Mouse (Mus musculus) adrenal gland, postnatal 25 days (tissue): Measurements from ENCODE around the gene Olfr706. TPM values are rescaled to one million over a fixed set of nuclear protein-coding genes. Genes with fewer than 3 reads are reported as not detected.
"Not testable (repeated sequence)": the region's sequence is repeated elsewhere in the genome, so short reads cannot be mapped to it uniquely, and the experiment has no call there.

Experiments used
- DNase-seq: peaks from one replicate; pipeline ENCODE4 v3.0.0; 2021; ENCODE audit warnings: mixed read lengths
- long read RNA-seq: library from polyadenylated mRNA; stranded (forward); transcript quantifications from one replicate; pipeline ENCODE4 v2.0.0, GENCODE M21; 2021
- total RNA-seq: library from RNA; stranded (reverse); gene quantifications from 2 replicates; pipeline ENCODE4 v1.2.3, GENCODE M21; 2021

Gene Olfr706
- not detected in 2 replicates for total RNA-seq
- long read RNA-seq: 0 reads

DNA sequence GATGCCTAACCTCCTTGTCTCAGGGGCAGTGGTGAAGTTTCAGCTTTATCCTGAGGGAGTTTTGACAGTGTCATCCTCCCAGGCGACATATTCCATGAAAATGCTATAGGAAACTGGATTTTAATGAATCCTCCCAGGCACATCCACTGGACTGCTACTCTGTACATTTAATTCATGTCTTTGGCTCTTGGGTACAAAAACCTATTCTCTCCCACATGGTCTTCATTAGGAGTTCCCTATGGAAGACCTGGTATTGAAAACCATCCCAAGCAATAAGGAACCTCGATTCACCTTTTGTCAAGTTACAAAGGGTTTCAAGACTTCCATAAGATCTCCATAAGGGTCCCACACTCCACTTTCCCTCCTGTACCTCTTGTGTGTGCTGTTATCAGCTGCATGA lies at the start of gene Olfr706:
TSS of gene Olfr706 (minus strand) at position 101 of the 400 bp plus-strand sequence.
- no peak for DNase-seq

DNA sequence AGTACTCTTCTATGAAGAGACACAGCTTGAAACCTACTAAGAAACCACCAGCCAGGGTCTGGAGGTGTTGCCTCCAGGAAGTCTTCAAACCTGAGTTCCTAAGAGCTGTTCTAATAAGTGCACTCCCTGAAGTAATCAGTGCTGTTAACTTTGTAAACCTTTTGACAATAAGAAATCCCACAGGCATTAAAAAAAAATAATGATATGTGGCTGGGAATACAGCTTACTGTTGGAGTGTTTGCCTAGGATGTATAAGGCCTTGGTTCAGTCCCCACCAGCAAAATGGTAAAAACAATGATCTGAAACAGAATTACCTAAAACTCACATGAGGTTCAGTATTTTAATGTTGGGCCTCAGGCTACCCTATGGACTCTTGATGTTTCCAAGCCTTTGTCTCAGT lies 44.2 kb upstream of the Olfr706 start, which contains the start of gene Olfr709-ps1:
TSS of gene Olfr709-ps1 (minus strand) at position 101 of the 400 bp plus-strand sequence.
- DNase-seq: no peak

DNA sequence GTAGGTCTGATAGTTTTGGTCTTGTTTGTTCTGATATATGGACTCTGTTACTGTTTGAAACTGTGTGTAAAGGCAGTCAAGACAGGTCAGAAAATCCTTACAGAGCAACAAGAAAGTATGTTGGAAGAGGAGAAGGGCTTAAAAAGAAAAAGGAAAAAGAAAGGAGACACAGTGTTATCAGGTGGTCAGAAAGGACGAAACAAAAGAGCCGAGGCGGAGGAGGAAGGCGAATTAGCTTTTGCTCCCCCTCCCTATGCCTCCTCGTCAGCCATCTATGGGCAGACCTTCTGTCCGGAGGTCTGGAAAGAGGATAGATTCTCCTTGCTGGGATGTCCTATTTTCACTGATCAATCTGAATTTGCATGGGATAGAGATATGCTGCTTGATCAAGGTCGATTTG lies 33.0 kb upstream of the Olfr706 start:
- not testable (repeated sequence) for DNase-seq

DNA sequence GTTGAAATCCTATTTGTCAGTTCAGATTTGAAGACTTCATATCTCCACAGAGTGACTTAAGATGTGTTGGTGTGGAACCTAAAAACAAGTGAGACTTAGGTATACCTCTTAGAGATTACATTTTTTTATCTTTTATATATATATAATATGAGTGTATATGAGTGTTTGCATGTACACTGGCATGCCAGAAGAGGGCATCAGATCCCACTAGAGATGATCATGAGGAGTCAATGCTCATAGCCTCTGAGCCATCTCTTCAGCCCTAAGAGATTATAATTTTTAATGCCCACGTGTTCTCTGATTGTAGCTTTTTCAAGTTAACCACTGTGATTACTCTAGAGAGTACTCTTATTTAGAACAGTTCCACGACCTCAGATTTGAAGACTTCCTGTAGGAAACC lies 19.7 kb upstream of the Olfr706 start, which contains the start of gene Olfr1532-ps1:
TSS of gene Olfr1532-ps1 (plus strand) at position 326 of the 400 bp plus-strand sequence.
- DNase-seq: no peak

DNA sequence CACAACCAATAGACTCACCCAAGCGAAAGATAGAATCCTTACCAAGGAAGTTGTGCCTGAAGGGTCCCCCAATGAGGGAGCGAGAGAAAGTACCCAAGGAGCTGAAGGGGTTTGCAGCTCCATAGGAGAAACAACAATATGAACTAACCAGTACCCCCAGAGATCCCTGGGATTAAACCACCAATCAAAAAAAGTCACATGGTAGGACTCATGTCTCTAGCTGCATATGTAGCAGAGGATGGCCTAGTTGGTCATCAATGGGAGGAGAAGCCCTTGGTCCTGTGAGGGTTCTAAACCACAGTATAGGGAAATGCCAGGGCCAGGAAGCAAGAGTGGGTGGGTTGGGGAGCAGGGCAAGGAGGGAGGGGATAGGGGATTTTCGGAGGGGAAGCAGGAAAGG lies 13.2 kb upstream of the Olfr706 start, which contains the start of gene Olfr707:
TSS of gene Olfr707 (minus strand) at position 101 of the 400 bp plus-strand sequence.
- not testable (repeated sequence) for DNase-seq

DNA sequence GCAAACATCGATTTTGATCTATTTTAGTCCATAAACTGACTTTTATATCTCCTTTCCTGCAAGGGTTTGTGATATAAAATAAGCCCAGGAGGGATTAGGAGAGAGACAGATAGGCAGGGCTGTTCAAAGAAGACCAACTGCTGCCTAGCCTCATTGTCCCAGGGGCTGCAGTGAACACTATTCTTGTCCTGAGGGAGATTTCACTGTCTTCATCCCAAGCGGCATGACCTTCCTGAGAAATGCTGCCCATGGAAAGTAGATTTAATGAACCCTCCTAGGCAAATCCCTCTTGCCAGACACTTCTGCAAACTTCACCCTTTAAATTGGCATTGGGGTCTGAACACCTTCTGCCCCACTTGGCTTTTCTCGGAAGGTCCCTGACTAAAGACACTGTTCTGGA lies 11.2 kb downstream of the Olfr706 start, which contains the start of gene Olfr705:
TSS of gene Olfr705 (minus strand) at position 101 of the 400 bp plus-strand sequence.
- no peak for DNase-seq

DNA sequence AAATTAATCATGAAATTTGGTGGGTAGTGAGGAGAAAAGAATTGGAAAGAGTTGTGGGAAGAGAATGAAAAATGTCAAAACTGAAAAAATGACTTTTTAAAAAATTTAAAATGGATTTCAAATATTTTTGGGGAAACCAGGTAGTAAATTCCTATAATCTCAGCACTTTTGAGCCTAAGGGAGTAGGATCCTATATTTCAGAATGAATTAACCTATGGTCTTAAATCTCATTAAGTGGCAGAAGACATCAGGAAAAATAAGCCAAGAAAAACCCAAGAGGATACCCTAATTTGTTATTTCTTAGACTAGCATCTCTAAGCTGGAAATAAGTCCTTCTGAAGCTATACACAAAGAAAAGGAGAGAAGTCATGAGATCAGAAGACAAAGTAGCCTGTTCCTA lies 25.1 kb downstream of the Olfr706 start, which contains the start of gene Olfr704:
TSS of gene Olfr704 (plus strand) at position 301 of the 400 bp plus-strand sequence.
- no peak for DNase-seq

DNA sequence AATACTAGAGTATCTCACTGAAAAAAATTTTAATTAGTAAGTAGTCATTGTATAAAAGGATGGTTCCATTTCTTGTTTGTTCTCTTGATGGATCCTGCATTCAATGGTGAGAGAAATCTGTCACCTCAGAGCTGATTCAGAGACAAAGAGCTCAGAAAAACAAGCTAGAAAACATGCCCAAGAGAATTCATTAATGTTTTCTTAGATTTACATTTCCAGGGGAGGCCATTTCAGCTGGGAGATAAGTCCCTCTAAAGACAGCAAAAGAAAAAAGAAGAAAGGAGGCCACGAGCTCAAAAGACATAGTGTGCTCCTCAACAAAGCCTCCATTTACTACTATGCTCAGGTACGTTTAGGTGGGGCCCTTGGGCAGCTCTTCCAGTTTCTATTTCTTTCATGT lies 44.9 kb downstream of the Olfr706 start, which contains the start of gene Olfr703:
TSS of gene Olfr703 (plus strand) at position 301 of the 400 bp plus-strand sequence.
- DNase-seq: no peak

DNA sequence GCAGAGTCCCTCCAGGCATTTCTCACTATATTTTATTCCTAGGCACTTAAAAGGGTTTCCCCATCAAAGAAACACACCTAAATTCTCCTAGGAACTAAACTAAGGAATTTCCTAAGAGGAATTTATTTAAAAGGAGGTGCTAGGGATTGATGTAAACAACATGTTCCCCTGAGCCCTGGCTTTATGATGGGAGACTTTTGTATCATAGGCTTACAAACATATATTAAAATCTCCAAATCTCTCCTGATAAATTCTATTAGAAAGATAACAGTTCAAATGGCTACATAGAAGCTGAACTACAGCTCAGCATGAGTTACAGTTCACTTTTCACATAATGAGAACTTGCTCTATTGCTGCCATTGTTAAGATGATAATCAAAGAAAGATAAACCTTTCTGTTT lies 54.2 kb downstream of the Olfr706 start, which contains the start of gene Olfr702:
TSS of gene Olfr702 (minus strand) at position 101 of the 400 bp plus-strand sequence.
- no peak for DNase-seq

Other genes starting within 250 kb of the Olfr706 start
- not detected in 2 replicates for gene Olfr693, start 207.6 kb downstream of the Olfr706 start, total RNA-seq
- not detected in 2 replicates for gene Olfr694, start 196.3 kb downstream of the Olfr706 start, total RNA-seq
- not detected in 2 replicates for gene Olfr695, start 171.8 kb downstream of the Olfr706 start, total RNA-seq
- gene Olfr697, start 145.7 kb downstream of the Olfr706 start, total RNA-seq: not detected in 2 replicates
- not detected in 2 replicates for gene Olfr698, start 132.8 kb downstream of the Olfr706 start, total RNA-seq
- gene Olfr699, start 95.0 kb downstream of the Olfr706 start, total RNA-seq: not detected in 2 replicates
- not detected in 2 replicates for gene Olfr700, start 79.3 kb downstream of the Olfr706 start, total RNA-seq
- not detected in 2 replicates for gene Olfr701, start 74.0 kb downstream of the Olfr706 start, total RNA-seq
- not detected in 2 replicates for gene Olfr702, start 54.3 kb downstream of the Olfr706 start, total RNA-seq
- not detected in 2 replicates for gene Olfr703, start 44.8 kb downstream of the Olfr706 start, total RNA-seq
- not detected in 2 replicates for gene Olfr704, start 25.0 kb downstream of the Olfr706 start, total RNA-seq
- not detected in 2 replicates for gene Olfr705, start 11.3 kb downstream of the Olfr706 start, total RNA-seq
- gene Olfr707, start 13.1 kb upstream of the Olfr706 start, total RNA-seq: not detected in 2 replicates
- gene Olfr1532-ps1, start 19.8 kb upstream of the Olfr706 start, total RNA-seq: not detected in 2 replicates
- 0.06 TPM in 1 of 2 replicates, not detected in the other for gene Olfr709-ps1, start 44.1 kb upstream of the Olfr706 start, total RNA-seq
- not detected in 2 replicates for gene Olfr710, start 60.1 kb upstream of the Olfr706 start, total RNA-seq
- gene Olfr6, start 75.8 kb upstream of the Olfr706 start, total RNA-seq: not detected in 2 replicates
- not detected in 2 replicates for gene Olfr711, start 87.3 kb upstream of the Olfr706 start, total RNA-seq
- gene Olfr2, start 117.9 kb upstream of the Olfr706 start, total RNA-seq: not detected in 2 replicates
- gene Olfr713, start 143.0 kb upstream of the Olfr706 start, total RNA-seq: not detected in 2 replicates
- not detected in 2 replicates for gene Olfr714, start 182.8 kb upstream of the Olfr706 start, total RNA-seq
- gene Olfr17, start 205.1 kb upstream of the Olfr706 start, total RNA-seq: not detected in 2 replicates
- not detected in 2 replicates for gene Olfr715b, start 222.2 kb upstream of the Olfr706 start, total RNA-seq
- not detected in 2 replicates for gene Olfr715, start 242.9 kb upstream of the Olfr706 start, total RNA-seq